Mouse (Mus musculus): Measurements from ENCODE around the gene Gadd45b. TPM values are rescaled to one million over a fixed set of nuclear protein-coding genes. Genes with fewer than 3 reads are reported as not detected.

Gene Gadd45b
- total and polyA plus RNA-seq, 3 experiments = 25.6 to 84.9 (median 37.6) TPM

- DNase-seq = no peak
These were observed 26.5 kb downstream of the Gadd45b start for GRCm38 (mm10) chr10:80956385-80956784.

GRCm38 (mm10) chr10:80956901-80957300 lies 27.0 kb downstream of the Gadd45b start:
- no peak for DNase-seq

GRCm38 (mm10) chr10:80957791-80958190 lies 27.9 kb downstream of the Gadd45b start:
- no peak for DNase-seq

- DNase-seq = no peak
These were observed 29.2 kb downstream of the Gadd45b start for GRCm38 (mm10) chr10:80958979-80959637.

GRCm38 (mm10) chr10:80960551-80961508 lies 31.0 kb downstream of the Gadd45b start:
- DNase-seq = peak; percentile 74

- peak; percentile 66 for DNase-seq
These were observed 32.2 kb downstream of the Gadd45b start for GRCm38 (mm10) chr10:80962051-80962472.

GRCm38 (mm10) chr10:80962585-80962984 lies 32.7 kb downstream of the Gadd45b start:
- DNase-seq = no peak

GRCm38 (mm10) chr10:80963031-80963975 lies 33.4 kb downstream of the Gadd45b start:
- DNase-seq = peak; percentile 78

GRCm38 (mm10) chr10:80966296-80966695 lies 36.4 kb downstream of the Gadd45b start:
- DNase-seq = peak; percentile 84

- DNase-seq = peak; percentile 72
These were observed 37.3 kb downstream of the Gadd45b start for GRCm38 (mm10) chr10:80967101-80967656.

- no peak for DNase-seq
These were observed 38.2 kb downstream of the Gadd45b start for GRCm38 (mm10) chr10:80968106-80968505.

- DNase-seq = no peak
These were observed 39.4 kb downstream of the Gadd45b start for GRCm38 (mm10) chr10:80969298-80969697.

- DNase-seq = no peak
These were observed 40.3 kb downstream of the Gadd45b start for GRCm38 (mm10) chr10:80970159-80970558.

GRCm38 (mm10) chr10:80971533-80971932 lies 41.7 kb downstream of the Gadd45b start:
- DNase-seq = peak; percentile 80

GRCm38 (mm10) chr10:80972071-80972987 lies 42.5 kb downstream of the Gadd45b start:
- DNase-seq = peak; percentile 78

- DNase-seq = no peak
These were observed 43.8 kb downstream of the Gadd45b start for GRCm38 (mm10) chr10:80973722-80974121.

GRCm38 (mm10) chr10:80975478-80975877 lies 45.6 kb downstream of the Gadd45b start:
- no peak for DNase-seq

- DNase-seq = no peak
These were observed 51.8 kb downstream of the Gadd45b start for GRCm38 (mm10) chr10:80981564-80982112.

Data from adrenal gland, adult 2 months (tissue).